Mouse (Mus musculus): ENCODE data around the gene Plpp7. TPM values are rescaled to one million over a fixed set of nuclear protein-coding genes. Genes with fewer than 3 reads are reported as not detected.

Plpp7 gene
- polyA plus RNA-seq, 1 experiment from 2014 or later: 2.1 TPM

DNA sequence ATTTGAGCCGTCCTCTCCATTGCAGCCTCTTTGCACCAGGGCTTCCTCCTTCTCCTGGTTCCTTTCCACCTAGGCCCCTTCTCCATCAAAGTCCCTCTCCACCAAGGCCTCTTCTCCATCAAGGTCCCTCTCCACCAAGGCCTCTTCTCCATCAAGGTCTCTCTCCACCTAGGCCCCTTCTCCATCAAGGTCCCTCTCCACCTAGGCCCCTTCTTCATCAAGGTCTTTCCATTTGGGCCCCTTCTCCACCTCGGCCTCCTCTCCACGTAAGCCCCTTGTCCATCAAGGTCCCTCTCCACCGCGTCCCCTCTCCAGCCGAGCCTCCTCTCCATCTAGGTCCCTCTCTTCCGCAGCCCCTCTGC lies 55.2 kb downstream of the Plpp7 start:
- peak overlapping the region; percentile 85 for H3K4me3 ChIP-seq (ENCODE audit: low read depth, low read length)
- peak overlapping the region; percentile 84 for H3K4me2 ChIP-seq (ENCODE audit: low read depth, low read length)
- H3K4me1 ChIP-seq (ENCODE audit: control insufficient read depth, low read depth, low read length): peaks cover 47% of the 10 kb centered on the region
- no peak for ATAC-seq (ENCODE audit: low read depth)
- no peaks in the 10 kb centered on the region for H3K27me3 ChIP-seq (ENCODE audit: control insufficient read depth, insufficient read depth, low read depth, low read length)
- H3K27ac ChIP-seq (ENCODE audit: low read length): peak overlapping the region; percentile 88
- H3K9ac ChIP-seq (ENCODE audit: low read depth, low read length): peak overlapping the region; percentile 94
- no peaks in the 10 kb centered on the region for H3K9me3 ChIP-seq (replicated peaks; ENCODE audit: control insufficient read depth, low read length)
- H3K36me3 ChIP-seq (ENCODE audit: control insufficient read depth, insufficient read depth): no peaks in the 10 kb centered on the region
- 7% methylated on average over 7 of the region's 7 CpGs for WGBS (ENCODE audit: insufficient replicate concordance)

DNA sequence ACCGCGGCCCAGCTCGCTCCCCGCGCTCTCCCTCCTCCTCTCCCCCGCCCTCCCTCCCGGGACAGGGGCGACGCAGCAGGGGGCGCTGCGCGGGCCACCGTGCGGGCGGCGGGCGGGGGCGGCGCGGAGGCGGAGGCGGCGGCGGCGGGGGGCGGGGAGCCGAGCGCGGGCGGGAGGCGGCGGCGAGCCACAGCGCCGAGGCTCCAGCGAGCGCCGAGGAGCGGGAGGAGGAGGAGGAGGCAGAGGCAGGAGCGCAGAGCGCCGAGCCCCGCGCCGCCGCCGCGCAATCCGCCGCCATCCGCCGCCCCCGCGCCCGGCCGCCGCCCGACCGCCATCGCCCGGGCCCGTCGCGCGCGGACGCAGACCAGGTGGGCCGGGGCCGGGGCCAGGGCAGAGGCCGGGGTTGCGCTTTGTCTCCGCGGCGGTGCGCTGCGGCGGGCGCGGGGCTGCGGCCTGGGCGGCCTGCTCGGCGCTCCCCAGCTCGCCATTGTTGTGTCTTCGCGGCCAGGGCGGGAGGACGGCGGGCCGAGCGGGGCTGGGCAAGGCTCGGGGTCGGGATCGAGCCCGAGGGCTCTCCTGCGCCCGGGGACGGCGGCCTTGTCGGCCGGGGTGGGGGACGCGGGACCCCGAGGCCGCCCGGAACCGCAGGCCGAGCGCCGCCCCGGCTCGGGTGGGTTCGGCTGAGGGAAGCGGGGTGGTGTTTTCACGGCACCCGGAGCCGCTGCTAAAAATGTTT lies 55.8 kb downstream of the Plpp7 start, which contains the start of gene Prrc2b:
Gene Prrc2b (plus strand): TSS at position 159 of the 736 bp plus-strand sequence.
- Histone ChIP-seq H3K27me3 (ENCODE audit: control insufficient read depth, insufficient read depth, low read depth, low read length) (no peaks in the 10 kb centered on the region), H3K4me3 (ENCODE audit: low read depth, low read length) (peak within 1 kb of the TSS; percentile 85), H3K4me2 (ENCODE audit: low read depth, low read length) (peak within 1 kb of the TSS; percentile 84), H3K9ac (ENCODE audit: low read depth, low read length) (peak within 1 kb of the TSS; percentile 94), H3K9me3 (replicated peaks; ENCODE audit: control insufficient read depth, low read length) (no peaks in the 10 kb centered on the region), H3K36me3 (ENCODE audit: control insufficient read depth, insufficient read depth) (no peaks in the 10 kb centered on the region), H3K4me1 (ENCODE audit: control insufficient read depth, low read depth, low read length) (peaks cover 52% of the 10 kb centered on the region), H3K27ac (ENCODE audit: low read length) (peak within 1 kb of the TSS; percentile 88)
- under 1% methylated on average over 48 of the region's 117 CpGs for WGBS (ENCODE audit: insufficient replicate concordance)
- peak; percentile 64 for ATAC-seq (ENCODE audit: low read depth)

DNA sequence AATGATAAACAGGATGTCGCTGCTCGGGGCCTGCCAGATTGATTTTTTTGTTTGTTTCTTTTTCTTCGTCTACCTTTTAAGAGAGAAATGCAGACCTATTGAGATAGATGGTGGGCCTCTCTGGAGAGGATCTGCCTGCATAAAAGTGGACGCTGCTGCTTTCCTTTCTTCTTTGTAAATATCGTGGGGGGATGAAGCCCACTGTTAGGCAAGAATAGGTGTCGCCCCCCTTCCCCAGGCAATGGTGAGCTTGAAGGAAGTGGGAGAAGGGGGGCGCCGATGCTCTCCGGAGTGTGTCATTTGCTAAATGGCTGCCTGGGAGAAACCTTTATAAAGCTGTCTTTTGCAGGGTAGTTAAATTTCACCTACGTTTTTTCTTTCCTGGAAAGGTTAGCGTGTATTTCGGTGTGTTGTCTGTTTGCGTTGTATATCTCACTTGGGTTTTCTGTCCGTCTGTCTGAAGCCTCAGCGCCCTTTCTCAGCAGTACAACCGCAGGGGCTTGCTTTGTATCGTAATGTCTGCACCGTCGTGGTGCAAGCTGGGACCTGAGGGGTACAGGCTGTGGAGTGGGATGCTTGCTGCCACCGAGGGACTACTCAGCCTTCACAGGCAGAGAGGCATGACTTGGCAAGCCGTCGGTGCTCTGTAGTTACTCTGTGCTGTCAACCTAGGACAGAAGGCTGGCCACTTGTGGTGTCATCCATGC lies 56.5 kb downstream of the Plpp7 start:
- H3K27me3 ChIP-seq (ENCODE audit: control insufficient read depth, insufficient read depth, low read depth, low read length): no peaks in the 10 kb centered on the region
- peak overlapping the region; percentile 85 for H3K4me3 ChIP-seq (ENCODE audit: low read depth, low read length)
- peak overlapping the region; percentile 94 for H3K9ac ChIP-seq (ENCODE audit: low read depth, low read length)
- H3K4me1 ChIP-seq (ENCODE audit: control insufficient read depth, low read depth, low read length): peaks cover 56% of the 10 kb centered on the region
- peak overlapping the region; percentile 84 for H3K4me2 ChIP-seq (ENCODE audit: low read depth, low read length)
- under 1% methylated on average over 22 of the region's 22 CpGs for WGBS (ENCODE audit: insufficient replicate concordance)
- no peaks in the 10 kb centered on the region for H3K36me3 ChIP-seq (ENCODE audit: control insufficient read depth, insufficient read depth)
- H3K27ac ChIP-seq (ENCODE audit: low read length): peak overlapping the region; percentile 88
- peak; percentile 54 for ATAC-seq (ENCODE audit: low read depth)
- H3K9me3 ChIP-seq (replicated peaks; ENCODE audit: control insufficient read depth, low read length): no peaks in the 10 kb centered on the region

DNA sequence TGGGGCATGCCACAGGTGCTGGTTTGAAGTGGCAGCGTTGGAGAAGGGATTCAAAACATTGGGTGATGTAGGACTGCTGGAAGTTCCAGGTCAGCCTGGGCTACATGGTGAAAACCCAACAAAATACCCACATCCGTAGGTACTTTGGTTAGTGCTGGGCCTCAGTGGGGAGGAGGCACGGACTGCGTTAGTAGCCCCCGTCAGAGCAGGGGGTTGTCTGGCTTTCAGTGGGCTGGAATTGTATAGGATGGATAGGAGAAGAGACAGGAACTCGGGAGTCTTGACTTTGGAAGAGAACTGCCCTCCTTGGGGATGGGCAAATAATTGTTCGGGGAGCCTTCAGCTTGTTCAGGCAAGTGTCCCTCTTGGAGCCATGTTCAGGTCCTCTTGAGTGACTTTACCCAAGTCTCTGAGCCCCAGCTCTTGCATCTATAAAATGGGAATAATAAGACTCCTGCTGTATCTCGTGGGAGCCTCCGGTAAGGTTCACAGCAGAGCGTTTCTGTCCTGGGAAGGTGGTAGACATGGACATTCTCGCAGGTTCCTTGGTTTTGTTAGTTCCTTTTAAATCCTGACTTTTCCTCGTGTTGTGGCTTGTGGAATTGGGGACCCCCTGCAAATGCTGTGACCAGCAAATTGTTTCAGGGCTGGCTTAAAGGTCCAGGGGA lies 57.2 kb downstream of the Plpp7 start:
- H3K9me3 ChIP-seq (replicated peaks; ENCODE audit: control insufficient read depth, low read length): no peaks in the 10 kb centered on the region
- peak overlapping the region; percentile 84 for H3K4me2 ChIP-seq (ENCODE audit: low read depth, low read length)
- H3K4me3 ChIP-seq (ENCODE audit: low read depth, low read length): peak overlapping the region; percentile 85
- H3K36me3 ChIP-seq (ENCODE audit: control insufficient read depth, insufficient read depth): no peaks in the 10 kb centered on the region
- WGBS (ENCODE audit: insufficient replicate concordance): 18% methylated on average over 12 of the region's 12 CpGs
- peak overlapping the region; percentile 88 for H3K27ac ChIP-seq (ENCODE audit: low read length)
- H3K27me3 ChIP-seq (ENCODE audit: control insufficient read depth, insufficient read depth, low read depth, low read length): no peaks in the 10 kb centered on the region
- ATAC-seq (ENCODE audit: low read depth): 0 out of 2 replicates have a peak, but pooled peaks have one; percentile 0
- peak overlapping the region; percentile 94 for H3K9ac ChIP-seq (ENCODE audit: low read depth, low read length)
- H3K4me1 ChIP-seq (ENCODE audit: control insufficient read depth, low read depth, low read length): peaks cover 60% of the 10 kb centered on the region

DNA sequence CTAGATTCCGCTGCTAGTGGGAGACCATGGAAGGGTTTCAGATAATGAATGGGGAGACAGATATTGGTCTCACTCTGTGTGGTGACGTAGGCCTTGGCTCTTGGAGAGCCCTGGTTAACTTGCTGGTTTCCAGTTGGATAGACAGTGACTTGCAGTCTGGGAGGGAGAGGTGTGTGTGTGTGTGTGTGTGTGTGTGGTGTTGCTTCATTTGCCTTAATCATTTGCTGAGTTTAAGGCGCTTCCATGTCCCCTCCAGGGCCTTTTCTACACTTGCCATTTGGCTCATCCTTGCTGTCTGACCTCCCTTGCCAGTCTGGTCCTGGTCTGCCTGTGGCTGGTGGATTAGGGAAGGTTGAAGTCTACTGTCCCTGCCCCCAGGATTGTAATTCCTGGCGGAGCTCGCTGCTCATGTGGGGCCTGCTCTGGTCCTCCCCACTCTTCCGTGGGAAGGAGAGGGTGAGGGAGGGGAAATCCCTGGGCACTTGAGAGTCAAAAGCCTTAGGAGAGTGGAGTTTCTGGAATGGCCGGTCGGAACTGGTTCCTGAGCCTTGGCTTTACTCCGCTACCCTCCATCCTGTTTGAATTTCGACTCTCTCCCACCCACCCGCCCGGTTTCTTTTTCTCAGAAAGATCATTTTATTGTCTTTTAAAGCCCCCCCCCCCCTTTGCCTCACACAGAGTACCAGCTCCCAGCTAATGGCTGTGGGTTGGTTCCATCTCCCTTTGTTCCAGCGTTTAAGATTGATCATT lies 57.9 kb downstream of the Plpp7 start:
- Histone ChIP-seq H3K27me3 (ENCODE audit: control insufficient read depth, insufficient read depth, low read depth, low read length) (no peaks in the 10 kb centered on the region), H3K4me1 (ENCODE audit: control insufficient read depth, low read depth, low read length) (peaks cover 64% of the 10 kb centered on the region), H3K27ac (ENCODE audit: low read length) (peak overlapping the region; percentile 88), H3K9ac (ENCODE audit: low read depth, low read length) (peak overlapping the region; percentile 94; the same call in 1 of the 2 replicates), H3K36me3 (ENCODE audit: control insufficient read depth, insufficient read depth) (no peaks in the 10 kb centered on the region), H3K4me3 (ENCODE audit: low read depth, low read length) (peak overlapping the region; percentile 85), H3K9me3 (replicated peaks; ENCODE audit: control insufficient read depth, low read length) (no peaks in the 10 kb centered on the region), H3K4me2 (ENCODE audit: low read depth, low read length) (peak overlapping the region; percentile 84)
- 0 out of 2 replicates have a peak, but pooled peaks have one; percentile 28 for ATAC-seq (ENCODE audit: low read depth)
- 23% methylated on average over 13 of the region's 13 CpGs for WGBS (ENCODE audit: insufficient replicate concordance)

DNA sequence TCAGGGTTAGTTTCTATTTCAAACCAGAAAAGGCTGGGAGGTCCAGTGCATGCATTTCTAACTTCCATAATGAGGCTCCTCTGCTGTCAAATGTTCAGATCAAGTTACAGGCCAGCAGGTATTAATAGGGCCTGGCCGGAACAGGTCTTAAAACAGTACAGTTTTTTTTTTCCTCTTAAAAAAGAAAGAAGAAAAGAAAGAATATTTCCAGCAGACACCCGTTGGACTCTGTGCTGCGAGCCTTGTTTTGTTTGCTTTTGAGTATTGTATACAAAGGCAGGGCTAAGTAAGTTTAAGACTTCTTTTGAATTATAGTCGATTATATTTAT lies 58.4 kb downstream of the Plpp7 start:
- peak overlapping the region; percentile 84 for H3K4me2 ChIP-seq (ENCODE audit: low read depth, low read length)
- peak overlapping the region; percentile 88 for H3K27ac ChIP-seq (ENCODE audit: low read length)
- H3K4me1 ChIP-seq (ENCODE audit: control insufficient read depth, low read depth, low read length): peaks cover 70% of the 10 kb centered on the region
- no peak overlapping the region for H3K9ac ChIP-seq (ENCODE audit: low read depth, low read length)
- no peaks in the 10 kb centered on the region for H3K36me3 ChIP-seq (ENCODE audit: control insufficient read depth, insufficient read depth)
- WGBS (ENCODE audit: insufficient replicate concordance): 40% methylated on average over 4 of the region's 4 CpGs
- H3K9me3 ChIP-seq (replicated peaks; ENCODE audit: control insufficient read depth, low read length): no peaks in the 10 kb centered on the region
- 0 out of 2 replicates have a peak overlapping the region, but pooled peaks have one; percentile 9 for H3K4me3 ChIP-seq (ENCODE audit: low read depth, low read length)
- no peak for ATAC-seq (ENCODE audit: low read depth)
- H3K27me3 ChIP-seq (ENCODE audit: control insufficient read depth, insufficient read depth, low read depth, low read length): no peaks in the 10 kb centered on the region

DNA sequence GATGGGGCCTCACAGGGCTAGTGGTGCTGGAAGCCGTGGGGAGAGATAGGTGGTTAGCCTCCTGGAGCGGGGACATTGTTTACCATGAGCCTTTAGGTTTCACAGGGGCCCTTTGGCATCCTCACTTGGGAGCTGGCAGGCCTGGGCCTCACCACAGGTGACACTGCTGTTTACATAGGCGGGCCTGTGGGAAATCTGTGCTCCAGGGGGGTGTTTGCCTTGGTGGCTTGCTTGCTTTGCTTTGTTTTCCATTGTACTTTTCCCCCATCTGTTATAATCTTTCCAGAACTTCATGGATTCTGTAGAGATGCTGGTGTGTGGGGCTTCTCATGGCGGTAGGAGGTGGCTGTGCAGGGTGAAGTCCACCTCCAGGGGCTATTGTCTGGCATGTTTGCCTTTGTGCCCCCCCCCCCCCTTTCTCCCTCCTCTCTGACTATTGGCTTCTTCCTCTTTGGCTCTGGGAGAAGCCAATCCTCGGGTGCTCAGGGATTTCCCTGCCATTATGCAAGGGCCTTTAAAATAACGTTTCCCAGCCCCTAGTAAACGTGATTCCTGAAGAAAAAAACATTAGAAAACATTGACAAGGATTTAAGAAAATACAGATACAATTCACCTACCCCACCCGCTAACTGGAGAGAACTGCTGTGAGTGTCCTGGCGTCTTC lies 59.1 kb downstream of the Plpp7 start:
- 0 out of 2 replicates have a peak overlapping the region, but pooled peaks have one; percentile 9 for H3K4me3 ChIP-seq (ENCODE audit: low read depth, low read length)
- H3K27ac ChIP-seq (ENCODE audit: low read length): peak overlapping the region; percentile 88
- H3K4me2 ChIP-seq (ENCODE audit: low read depth, low read length): peak overlapping the region; percentile 84
- ATAC-seq (ENCODE audit: low read depth): peak; percentile 26; the same call in 1 of the 2 replicates
- H3K4me1 ChIP-seq (ENCODE audit: control insufficient read depth, low read depth, low read length): peaks cover 75% of the 10 kb centered on the region
- H3K9ac ChIP-seq (ENCODE audit: low read depth, low read length): peak overlapping the region; percentile 37; the same call in 1 of the 2 replicates
- H3K27me3 ChIP-seq (ENCODE audit: control insufficient read depth, insufficient read depth, low read depth, low read length): no peaks in the 10 kb centered on the region
- 20% methylated on average over 9 of the region's 9 CpGs for WGBS (ENCODE audit: insufficient replicate concordance)
- no peaks in the 10 kb centered on the region for H3K36me3 ChIP-seq (ENCODE audit: control insufficient read depth, insufficient read depth)
- no peaks in the 10 kb centered on the region for H3K9me3 ChIP-seq (replicated peaks; ENCODE audit: control insufficient read depth, low read length)

DNA sequence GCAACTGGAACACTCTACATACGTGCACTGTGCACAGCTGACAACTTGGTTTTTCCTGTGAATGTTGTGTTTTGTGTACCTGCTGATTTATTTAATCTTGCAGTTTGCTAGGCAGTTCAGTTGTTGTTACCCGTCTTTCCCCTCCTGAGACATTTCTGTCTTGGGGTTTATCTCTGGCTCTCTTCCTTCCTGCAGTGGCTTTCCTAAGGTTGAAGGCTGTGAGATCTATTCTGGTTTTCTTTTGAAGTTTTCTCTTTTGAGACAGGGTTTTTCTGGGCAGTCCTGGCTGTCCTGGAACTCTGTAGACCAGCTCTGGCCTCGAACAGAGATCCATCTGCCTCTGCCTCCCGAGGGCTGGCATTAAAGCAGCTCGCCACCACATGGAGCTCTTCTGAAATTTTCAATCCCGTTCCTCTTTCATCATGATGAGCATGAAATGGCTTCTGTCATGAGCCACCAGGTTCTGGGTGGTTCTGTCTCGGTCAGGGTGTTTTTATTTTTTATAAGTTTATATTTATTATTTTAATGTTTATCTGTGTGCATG lies 59.7 kb downstream of the Plpp7 start:
- Histone ChIP-seq H3K9me3 (replicated peaks; ENCODE audit: control insufficient read depth, low read length) (no peaks in the 10 kb centered on the region), H3K27me3 (ENCODE audit: control insufficient read depth, insufficient read depth, low read depth, low read length) (no peaks in the 10 kb centered on the region), H3K36me3 (ENCODE audit: control insufficient read depth, insufficient read depth) (no peaks in the 10 kb centered on the region), H3K9ac (ENCODE audit: low read depth, low read length) (peak overlapping the region; percentile 4; the same call in 1 of the 2 replicates), H3K27ac (ENCODE audit: low read length) (peak overlapping the region; percentile 88), H3K4me3 (ENCODE audit: low read depth, low read length) (no peak overlapping the region), H3K4me1 (ENCODE audit: control insufficient read depth, low read depth, low read length) (peaks cover 76% of the 10 kb centered on the region), H3K4me2 (ENCODE audit: low read depth, low read length) (peak overlapping the region; percentile 84; the same call in 1 of the 2 replicates)
- ATAC-seq (ENCODE audit: low read depth): no peak
- WGBS (ENCODE audit: insufficient replicate concordance): 20% methylated on average over 7 of the region's 7 CpGs

Data from liver, embryonic 16.5 days (tissue).